ENCODE assay signal across 32 mouse cellular contexts in genomic region chr13:9040626-9041025, GRCm38 (mm10).
"Had no signal": no experiment of that assay in that cellular context is flagged by ENCODE, and none has a peak within 500 bp of the region (broad histone marks: within the 10 kb centered on the region; RNA-seq: fewer than 3 reads in every experiment).

No protein-coding gene starts in this region.

- H3K27ac ChIP-seq: limb, embryonic 10.5 days; limb, embryonic 12.5 days; limb, embryonic 13.5 days; limb, embryonic 15.5 days; liver, embryonic 12.5 days; liver, embryonic 13.5 days; liver, embryonic 14.5 days; liver, embryonic 15.5 days; lung, embryonic 15.5 days; macrophage; midbrain, embryonic 10.5 days; midbrain, embryonic 12.5 days; midbrain, embryonic 13.5 days; midbrain, embryonic 15.5 days; neural tube, embryonic 12.5 days had no signal

- H3K9ac ChIP-seq: limb, embryonic 12.5 days; limb, embryonic 13.5 days; limb, embryonic 15.5 days; liver, embryonic 12.5 days; liver, embryonic 13.5 days; liver, embryonic 14.5 days; liver, embryonic 15.5 days; liver, postnatal 0 days; lung, embryonic 14.5 days; lung, embryonic 15.5 days; midbrain, embryonic 12.5 days; midbrain, embryonic 13.5 days; midbrain, embryonic 15.5 days; neural tube, embryonic 12.5 days had no signal

- ATAC-seq: liver, embryonic 12.5 days; liver, postnatal 0 days; lung, postnatal 0 days; midbrain, embryonic 13.5 days; midbrain, embryonic 15.5 days; midbrain, embryonic 16.5 days had no signal

- H3K4me2 ChIP-seq: limb, embryonic 12.5 days; limb, embryonic 13.5 days; limb, embryonic 15.5 days; liver, embryonic 11.5 days; liver, embryonic 12.5 days; liver, embryonic 13.5 days; liver, embryonic 15.5 days; lung, embryonic 14.5 days; lung, embryonic 15.5 days; midbrain, embryonic 11.5 days; midbrain, embryonic 12.5 days; midbrain, embryonic 13.5 days; midbrain, embryonic 15.5 days; neural tube, embryonic 12.5 days had no signal

- H3K4me3 ChIP-seq: limb, embryonic 10.5 days; limb, embryonic 12.5 days; limb, embryonic 13.5 days; limb, embryonic 15.5 days; liver, embryonic 12.5 days; liver, embryonic 13.5 days; liver, embryonic 15.5 days; lung, embryonic 15.5 days; megakaryocyte, embryonic 14.5 days; midbrain, embryonic 10.5 days; midbrain, embryonic 12.5 days; midbrain, embryonic 13.5 days; midbrain, embryonic 15.5 days; myocyte; neural tube, embryonic 12.5 days had no signal

- DNase-seq: left cerebral cortex, postnatal 4 days; liver; liver, embryonic 13.5 days; liver, postnatal 0 days; lung, adult 18-20 months; lung, adult 2 months; lung, embryonic 14.5 days; lung, postnatal 10 days; lung, postnatal 14 days; lung, postnatal 36 days; lung, postnatal 4 days; midbrain, embryonic 14.5 days had no signal

- H3K27me3 ChIP-seq: limb, embryonic 12.5 days; limb, embryonic 13.5 days; limb, embryonic 15.5 days; liver, embryonic 12.5 days; liver, embryonic 13.5 days; liver, embryonic 15.5 days; lung, embryonic 15.5 days; megakaryocyte, embryonic 14.5 days; midbrain, embryonic 12.5 days; midbrain, embryonic 13.5 days; midbrain, embryonic 15.5 days; neural tube, embryonic 12.5 days had no signal

- H3K4me1 ChIP-seq: limb, embryonic 10.5 days; limb, embryonic 12.5 days; liver, embryonic 12.5 days; liver, embryonic 13.5 days; liver, embryonic 15.5 days; midbrain, embryonic 10.5 days; midbrain, embryonic 12.5 days; midbrain, embryonic 13.5 days; midbrain, embryonic 15.5 days; neural tube, embryonic 12.5 days had no signal

- H3K36me3 ChIP-seq: limb, embryonic 10.5 days; limb, embryonic 12.5 days; limb, embryonic 13.5 days; limb, embryonic 15.5 days; liver, embryonic 12.5 days; liver, embryonic 13.5 days; liver, embryonic 15.5 days; lung, embryonic 15.5 days; midbrain, embryonic 10.5 days; midbrain, embryonic 12.5 days; midbrain, embryonic 13.5 days; midbrain, embryonic 15.5 days; neural tube, embryonic 12.5 days had no signal

- H3K9me3 ChIP-seq: limb, embryonic 10.5 days; limb, embryonic 13.5 days; limb, embryonic 15.5 days; liver, embryonic 12.5 days; liver, embryonic 13.5 days; liver, embryonic 15.5 days; lung, embryonic 15.5 days; midbrain, embryonic 13.5 days; midbrain, embryonic 15.5 days; neural tube, embryonic 12.5 days had no signal
